Mouse (Mus musculus): ENCODE data around the gene Rps27l.

- TF ChIP-seq CTCF (IDR thresholded peaks at IDR 0.05; ENCODE audit: insufficient read depth, low read length) (no peak), POLR2A (IDR thresholded peaks at IDR 0.05; ENCODE audit: borderline replicate concordance, extremely low read depth, low read depth, low read length) (no peak)
Measured at GRCm38 (mm10) chr9:66988198-66988887, 42.5 kb downstream of the Rps27l start.
